Comparison of ENCODE assay signal across 9 mouse cellular contexts in the genomic region with DNA sequence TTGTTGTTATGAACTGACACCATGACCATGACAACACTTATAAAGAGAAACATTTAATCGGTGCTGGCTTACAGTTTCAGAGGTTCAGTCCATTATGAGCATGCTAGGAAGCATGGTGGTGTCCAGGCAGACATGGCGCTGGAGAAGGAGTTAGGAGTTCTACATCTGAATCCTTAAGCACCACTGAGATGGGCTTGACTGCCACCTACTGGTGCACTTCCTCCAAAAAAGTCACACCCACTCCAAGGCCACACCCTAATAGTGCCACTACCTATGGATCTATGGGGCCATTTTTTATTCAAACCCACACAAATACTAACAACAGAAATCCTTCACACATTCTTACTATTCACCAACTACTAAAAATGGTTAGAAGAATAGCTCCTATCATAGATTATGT. TPM values are rescaled to one million over a fixed set of nuclear protein-coding genes. Genes with fewer than 3 reads are reported as not detected.
DNase-seq lines count a peak whose midpoint lies in the region.
"Had no signal": no experiment of that assay in that cellular context is flagged by ENCODE, and none has a peak within 500 bp of the region (broad histone marks: within the 10 kb centered on the region; RNA-seq: fewer than 3 reads in every experiment).

No protein-coding gene starts in this region.

- peak; percentile 27 to 63 for DNase-seq in adrenal gland, adult (ENCODE audit: inconsistent age in 2 of 2, low spot score in 1 of 2)
- DNase-seq in adrenal gland, postnatal 4 days (ENCODE audit: low spot score in 2 of 2): no peak
- DNase-seq in spleen, adult 18-20 months: peak; percentile 41 to 68
- no peak for DNase-seq in spleen, adult 12 weeks (ENCODE audit: low spot score)
- DNase-seq in induced T-regulatory cell, adult 2 months (ENCODE audit: low read depth): peak; percentile 72
- DNase-seq in thymus, postnatal 36 days: peak; percentile 45 to 58
- DNase-seq in left cerebral cortex, postnatal 10 days (ENCODE audit: extremely low spot score in 1 of 2, low spot score in 2 of 2): no peak
- no peak for DNase-seq in cerebellum, adult 9-10 months
- DNase-seq: heart, postnatal 36 days had no signal

- intact Hi-C loops in left cerebral cortex, postnatal 10 days (cut with DNase I): no loop called here

RNA-seq across cellular contexts. Expression of a gene that starts 35.5 kb away (rescaled TPM):
- total RNA-seq in adrenal gland, postnatal 4 days (2021): under 1 TPM; 0.53 to 0.59 TPM
- total RNA-seq in left cerebral cortex, postnatal 10 days (2021): under 1 TPM; 0.17 to 0.28 TPM

Comparison
In these comparisons a context has a peak if more than half of its experiments do, and no peak if none do; other contexts are left out.
1. DNase-seq: peak in adrenal gland, adult (2 of 2), spleen, adult 18-20 months (2 of 2), induced T-regulatory cell, adult 2 months (single experiment) and thymus, postnatal 36 days (2 of 2); none in adrenal gland, postnatal 4 days (0 of 2), spleen, adult 12 weeks (single experiment), left cerebral cortex, postnatal 10 days (0 of 2) and cerebellum, adult 9-10 months (single experiment).